Mouse (Mus musculus) stomach, postnatal 0 days (tissue): ENCODE results near the gene Gm29735.

Source experiments
- CTCF ChIP-seq: IDR thresholded peaks from 2 replicates; pipeline ENCODE4 v1.5.1; 2016; ENCODE audit warnings: antibody characterized with exemption, low read depth, mild to moderate bottlenecking, moderate library complexity
- EP300 ChIP-seq: optimal IDR thresholded peaks from 2 replicates; pipeline ENCODE3; 2016; ENCODE audit warnings: antibody characterized with exemption

GRCm38 (mm10) chr7:142155308-142155707 is 1.6 kb downstream of the Gm29735 start:
- TF ChIP-seq CTCF (no peak), EP300 (no peak)
